Mouse (Mus musculus): ENCODE data around the gene 4932438H23Rik. TPM values are rescaled to one million over a fixed set of nuclear protein-coding genes. Genes with fewer than 3 reads are reported as not detected.

Gene 4932438H23Rik
- total RNA-seq (2017) = 2.3 TPM in 1 of 3 replicates, not detected in the others

DNA sequence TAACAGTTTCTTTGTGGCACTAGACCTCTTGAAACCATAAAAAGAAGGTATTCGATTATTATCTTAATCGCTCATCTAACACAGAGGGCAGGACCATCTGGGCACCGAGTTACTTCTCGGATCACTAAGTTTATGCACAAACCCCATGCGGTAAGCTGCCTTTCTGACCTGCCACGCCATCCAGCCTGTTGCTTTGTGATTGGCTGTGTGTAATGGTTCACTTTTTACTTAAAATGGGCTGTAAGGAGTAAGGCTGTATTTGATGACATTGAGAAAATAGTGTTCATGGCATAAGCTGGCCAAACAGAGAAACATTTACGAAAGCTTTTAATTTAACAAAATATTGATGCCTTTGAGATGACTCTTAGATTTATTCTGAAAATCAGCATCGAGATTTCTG, at the start of gene 4932438H23Rik:
TSS of gene 4932438H23Rik (minus strand) at position 101 of the 400 bp plus-strand sequence.
- no peak for ATAC-seq (replicated peaks; ENCODE audit: insufficient number of reproducible peaks, low FRiP score, low TSS enrichment, poor library complexity, severe bottlenecking)

DNA sequence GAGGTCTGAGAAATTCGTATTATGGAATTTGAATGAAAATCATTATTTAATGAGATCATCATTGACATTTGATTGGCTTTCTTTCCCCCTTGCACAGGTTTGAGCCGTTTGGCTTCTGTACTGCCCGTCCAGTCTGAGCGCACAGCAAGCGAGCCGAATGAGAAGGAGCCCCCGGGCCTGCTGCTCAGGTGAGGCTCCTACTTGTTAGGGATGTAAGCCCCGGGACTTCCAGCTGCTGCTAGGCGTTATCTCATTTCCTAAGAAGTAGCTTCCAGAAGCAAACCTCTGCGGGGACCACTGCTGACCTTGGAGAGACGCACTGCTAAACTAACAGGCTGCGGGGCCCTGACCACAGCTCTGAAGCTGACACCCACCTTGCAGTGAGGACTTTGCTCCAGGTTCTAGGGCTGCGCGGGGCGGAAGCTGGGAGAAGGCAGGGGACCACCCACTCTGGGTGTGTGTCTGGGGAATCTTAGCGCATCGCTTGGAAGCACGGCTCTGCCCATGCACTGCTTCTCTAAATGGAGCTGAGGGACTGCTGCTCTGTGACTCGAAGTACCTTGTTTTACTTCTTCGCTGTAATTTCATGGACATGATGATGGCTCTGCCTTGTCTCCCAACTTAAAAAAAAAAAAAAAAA, 46.2 kb upstream of the 4932438H23Rik start:
- no peak for ATAC-seq (replicated peaks; ENCODE audit: insufficient number of reproducible peaks, low FRiP score, low TSS enrichment, poor library complexity, severe bottlenecking)

DNA sequence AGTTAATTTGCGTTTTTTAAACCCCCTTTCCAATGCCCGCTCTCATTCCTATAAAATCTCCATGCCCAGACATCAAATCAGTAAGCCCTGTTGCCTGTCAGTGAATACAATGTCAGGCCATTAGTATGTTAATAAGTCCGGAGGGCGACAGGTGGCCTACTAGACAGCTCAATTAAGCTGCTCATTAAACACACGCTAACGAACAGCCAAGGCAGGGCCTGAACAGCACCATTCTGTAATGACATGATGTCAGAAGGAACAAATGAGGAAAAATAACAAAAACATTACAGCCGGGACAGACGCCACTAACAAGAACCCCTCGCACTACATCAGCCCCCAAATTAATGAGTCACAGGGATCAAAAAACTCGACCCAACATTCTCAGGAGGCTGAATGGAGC, 45.5 kb upstream of the 4932438H23Rik start:
- ATAC-seq (replicated peaks; ENCODE audit: insufficient number of reproducible peaks, low FRiP score, low TSS enrichment, poor library complexity, severe bottlenecking) = no peak

DNA sequence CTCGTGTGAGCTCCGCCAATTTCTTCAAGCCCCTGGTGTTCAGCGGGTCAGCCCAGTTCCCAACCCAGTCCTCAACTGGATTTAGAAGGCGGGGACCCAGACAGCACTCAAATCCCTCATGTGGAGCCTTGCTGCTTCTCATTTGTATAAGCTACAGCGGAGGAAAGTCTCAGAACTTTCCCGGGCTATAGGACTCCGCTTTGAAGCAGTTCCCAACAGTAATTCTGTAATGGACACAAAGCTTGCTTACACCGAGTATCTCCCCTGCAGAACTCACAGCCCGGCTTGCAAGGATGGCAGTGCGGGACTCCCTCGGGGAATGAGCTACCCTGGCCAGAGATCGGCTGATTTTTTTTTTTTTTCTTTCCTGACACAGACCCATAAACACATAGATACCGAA, 45.1 kb upstream of the 4932438H23Rik start:
- no peak for ATAC-seq (replicated peaks; ENCODE audit: insufficient number of reproducible peaks, low FRiP score, low TSS enrichment, poor library complexity, severe bottlenecking)

DNA sequence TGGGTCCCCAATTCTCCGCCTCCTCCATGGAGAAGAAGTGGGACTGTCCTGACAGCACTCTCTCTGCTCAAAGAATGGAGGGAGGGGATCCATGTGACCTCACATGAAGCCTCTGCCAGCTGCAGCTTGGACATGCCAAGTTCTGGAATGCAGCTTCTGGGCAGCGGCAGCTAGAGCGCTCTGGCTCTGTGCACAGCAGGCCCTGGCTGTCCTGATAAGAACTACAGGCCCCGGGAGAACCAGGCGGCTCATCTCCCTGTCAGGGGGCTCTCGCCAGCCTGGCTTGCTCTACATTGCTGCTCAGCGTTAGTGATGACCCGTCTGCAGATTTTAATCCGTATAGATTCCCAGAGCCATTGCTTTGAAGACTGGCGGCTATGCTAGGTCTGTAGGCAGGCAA, 44.6 kb upstream of the 4932438H23Rik start:
- no peak for ATAC-seq (replicated peaks; ENCODE audit: insufficient number of reproducible peaks, low FRiP score, low TSS enrichment, poor library complexity, severe bottlenecking)

DNA sequence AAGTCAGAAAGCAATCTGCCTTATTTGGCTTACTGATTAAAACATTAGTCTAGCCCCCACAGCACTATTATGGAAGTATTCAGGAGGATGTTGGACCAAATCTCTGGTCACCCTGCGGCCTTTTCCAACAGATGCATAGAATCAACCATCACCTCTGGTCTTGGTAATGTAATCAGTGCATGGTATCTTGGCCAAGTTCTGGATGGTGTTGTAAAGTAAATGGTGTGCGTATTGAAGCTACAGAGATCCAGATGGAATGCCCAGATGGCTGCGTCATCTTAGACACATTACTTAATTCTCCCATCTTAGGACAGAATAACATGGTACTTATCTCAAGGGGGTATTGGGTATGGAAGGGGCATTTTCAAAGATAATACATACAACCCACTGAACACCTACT, 43.8 kb upstream of the 4932438H23Rik start:
- no peak for ATAC-seq (replicated peaks; ENCODE audit: insufficient number of reproducible peaks, low FRiP score, low TSS enrichment, poor library complexity, severe bottlenecking)

DNA sequence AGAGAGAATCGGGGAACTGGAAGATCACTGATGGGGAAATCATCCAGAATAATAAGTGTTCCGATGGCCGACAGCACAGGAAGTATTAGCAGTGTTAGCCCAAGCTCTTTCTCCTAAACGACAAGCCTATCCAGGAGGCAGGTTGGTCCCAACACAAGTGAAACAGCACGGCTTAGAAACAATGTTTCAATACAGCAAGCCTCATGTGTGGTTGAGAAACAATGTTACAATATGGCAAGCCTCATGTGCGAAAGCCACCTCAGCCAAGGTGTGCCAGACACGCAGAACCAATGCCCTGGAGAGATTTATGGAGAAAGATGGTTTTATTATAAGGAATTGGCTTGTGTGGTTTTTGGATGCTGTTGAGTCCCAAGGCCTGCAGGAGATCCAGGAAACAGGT, 43.2 kb upstream of the 4932438H23Rik start:
- ATAC-seq (replicated peaks; ENCODE audit: insufficient number of reproducible peaks, low FRiP score, low TSS enrichment, poor library complexity, severe bottlenecking) = no peak

DNA sequence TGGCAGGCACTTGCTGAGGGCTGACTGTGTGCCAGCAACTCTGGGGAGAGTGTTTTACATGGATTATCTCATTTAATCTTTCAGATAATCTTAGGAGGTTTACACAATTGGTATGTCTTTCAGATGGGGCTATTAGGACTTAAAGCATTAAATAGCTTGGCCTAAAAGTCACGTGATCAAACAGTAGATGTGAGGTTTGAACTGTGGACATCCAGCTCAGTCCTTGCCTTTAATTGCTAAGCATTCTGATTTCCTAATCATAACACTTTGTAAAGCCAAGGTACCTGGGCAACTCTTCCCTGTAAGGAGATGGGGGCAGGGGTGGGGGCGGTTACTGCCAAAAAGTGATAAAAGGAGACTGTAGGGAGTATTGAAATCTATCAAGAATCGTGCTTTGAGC, 41.7 kb upstream of the 4932438H23Rik start:
- no peak for ATAC-seq (replicated peaks; ENCODE audit: insufficient number of reproducible peaks, low FRiP score, low TSS enrichment, poor library complexity, severe bottlenecking)

DNA sequence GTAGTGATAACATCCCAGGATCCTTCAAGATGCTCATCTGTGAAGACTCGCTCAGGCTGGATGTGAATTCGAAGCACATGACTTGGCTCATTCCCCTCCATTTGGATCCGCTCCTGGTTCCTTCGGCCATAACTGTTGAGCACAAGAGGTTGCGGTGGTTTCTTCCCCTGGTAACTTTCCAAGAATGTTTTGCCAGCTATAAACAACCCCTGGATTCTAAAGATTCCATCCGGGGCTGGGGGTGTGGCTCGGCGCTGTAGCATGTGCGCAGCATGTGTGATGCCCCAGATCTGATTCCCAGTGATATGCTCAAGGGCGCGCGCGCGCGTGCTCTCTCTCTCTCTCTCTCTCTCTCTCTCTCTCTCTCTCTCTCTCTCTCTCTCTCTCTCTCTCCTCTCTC, 35.0 kb upstream of the 4932438H23Rik start:
- no peak for ATAC-seq (replicated peaks; ENCODE audit: insufficient number of reproducible peaks, low FRiP score, low TSS enrichment, poor library complexity, severe bottlenecking)

DNA sequence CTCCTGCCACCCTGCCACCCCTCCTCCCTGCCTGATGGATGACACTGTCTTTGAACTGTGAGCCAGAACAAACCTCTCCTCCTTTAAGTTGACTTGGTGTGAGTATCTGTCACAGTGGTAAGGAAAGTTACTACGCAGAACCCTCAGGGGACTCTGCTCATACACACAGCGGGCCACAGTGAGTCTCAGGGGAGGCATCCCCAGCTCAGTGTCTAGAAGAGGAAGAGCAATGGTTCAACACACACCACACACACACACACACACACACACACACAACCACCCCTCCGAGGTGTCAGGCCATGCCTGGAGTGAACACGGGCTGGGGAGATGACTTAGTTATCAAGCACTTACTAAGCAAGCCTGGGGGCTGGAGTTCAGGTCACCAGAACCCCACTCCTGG, 33.5 kb upstream of the 4932438H23Rik start:
- no peak for ATAC-seq (replicated peaks; ENCODE audit: insufficient number of reproducible peaks, low FRiP score, low TSS enrichment, poor library complexity, severe bottlenecking)

DNA sequence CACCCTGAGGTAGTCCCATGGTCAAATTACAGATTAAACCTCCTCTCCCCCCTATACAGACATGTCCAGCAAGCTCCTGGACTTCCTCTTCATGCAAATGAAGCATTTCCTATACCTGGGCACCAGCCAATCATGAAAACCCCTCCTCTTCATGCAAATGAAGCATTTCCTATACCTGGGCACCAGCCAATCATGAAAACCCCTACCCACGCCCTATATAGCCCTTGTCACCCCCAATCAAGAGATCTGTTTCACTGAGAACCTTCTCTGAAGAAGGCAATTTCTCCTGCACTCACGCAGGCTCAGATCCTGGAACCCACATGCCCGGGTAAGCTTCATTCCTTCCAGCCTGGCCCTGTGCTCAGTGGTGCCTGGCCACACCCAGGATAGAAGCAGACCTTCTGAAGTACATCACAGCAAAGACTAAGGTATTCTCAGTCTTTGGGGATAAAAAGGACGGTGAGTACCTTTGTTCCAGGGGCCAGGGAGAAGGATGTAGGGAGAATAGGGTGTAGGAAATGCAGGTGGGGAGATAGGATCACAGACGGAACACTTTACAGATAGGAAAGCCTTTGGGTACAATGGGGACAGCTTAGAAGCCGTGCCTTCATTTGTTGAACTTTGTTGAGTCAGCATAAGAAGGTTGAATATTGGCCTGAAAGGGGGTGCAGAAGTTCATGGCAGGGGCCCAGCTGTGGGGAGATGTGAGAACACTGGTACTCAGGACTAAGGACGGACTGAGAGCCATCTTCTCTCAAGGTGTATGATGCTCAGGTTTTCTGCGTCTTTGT, 32.0 kb upstream of the 4932438H23Rik start:
- ATAC-seq (replicated peaks; ENCODE audit: insufficient number of reproducible peaks, low FRiP score, low TSS enrichment, poor library complexity, severe bottlenecking) = no peak

DNA sequence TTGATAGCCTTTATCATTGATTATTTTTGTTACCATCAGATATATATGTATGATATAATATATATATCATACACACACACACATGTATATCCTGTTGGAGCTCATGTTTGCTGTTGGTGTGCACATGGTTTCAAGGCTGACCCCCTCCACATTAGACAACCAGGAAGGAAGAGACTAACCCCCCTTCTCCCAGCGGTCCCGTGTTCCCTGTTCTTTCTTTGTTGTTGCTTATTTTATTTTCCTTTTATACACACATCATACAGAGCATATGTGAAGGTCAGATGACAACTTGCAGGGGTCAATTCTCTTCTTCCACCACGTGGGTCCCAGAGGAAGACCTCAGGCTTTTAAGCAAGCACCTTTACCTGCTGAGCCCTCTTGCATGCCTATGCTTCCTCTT, 29.3 kb upstream of the 4932438H23Rik start:
- no peak for ATAC-seq (replicated peaks; ENCODE audit: insufficient number of reproducible peaks, low FRiP score, low TSS enrichment, poor library complexity, severe bottlenecking)

DNA sequence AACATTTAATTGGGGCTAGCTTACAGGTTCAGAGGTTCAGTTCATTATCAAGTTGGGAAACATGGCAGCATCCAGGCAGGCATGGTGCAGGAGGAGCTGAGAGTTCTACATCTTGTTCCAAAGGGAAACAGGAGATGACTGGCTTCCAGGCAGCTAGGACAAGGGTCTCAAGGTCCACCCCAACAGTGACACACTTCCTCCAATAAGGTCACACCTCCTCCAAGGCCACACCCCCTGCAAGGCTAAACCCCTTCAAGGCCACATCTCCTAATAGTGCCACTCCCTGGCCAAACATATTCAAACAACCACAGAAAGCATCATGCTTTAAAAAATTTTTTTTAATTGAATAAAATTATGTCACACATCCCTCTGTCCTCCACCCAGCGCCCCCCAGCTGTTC, 28.9 kb upstream of the 4932438H23Rik start:
- ATAC-seq (replicated peaks; ENCODE audit: insufficient number of reproducible peaks, low FRiP score, low TSS enrichment, poor library complexity, severe bottlenecking) = no peak

DNA sequence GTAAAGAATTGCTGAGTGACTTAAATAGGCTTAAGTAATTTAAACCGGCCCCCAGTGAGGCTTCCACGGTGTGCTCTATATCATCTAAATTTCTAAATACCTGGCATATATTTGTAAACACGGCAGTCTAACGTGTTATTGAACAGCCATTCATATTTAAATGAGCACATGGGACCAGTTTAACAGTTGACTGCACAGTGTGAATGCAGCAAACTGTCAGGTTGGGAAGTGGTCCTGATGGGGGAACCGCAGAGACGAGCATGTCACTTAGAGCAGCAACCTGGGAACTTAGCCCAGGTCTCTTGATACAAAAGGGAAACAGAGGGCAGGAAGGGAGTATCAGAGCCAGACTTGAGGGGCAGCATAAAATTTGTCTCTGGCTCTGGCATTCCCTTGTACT, 25.0 kb upstream of the 4932438H23Rik start:
- ATAC-seq (replicated peaks; ENCODE audit: insufficient number of reproducible peaks, low FRiP score, low TSS enrichment, poor library complexity, severe bottlenecking) = no peak

DNA sequence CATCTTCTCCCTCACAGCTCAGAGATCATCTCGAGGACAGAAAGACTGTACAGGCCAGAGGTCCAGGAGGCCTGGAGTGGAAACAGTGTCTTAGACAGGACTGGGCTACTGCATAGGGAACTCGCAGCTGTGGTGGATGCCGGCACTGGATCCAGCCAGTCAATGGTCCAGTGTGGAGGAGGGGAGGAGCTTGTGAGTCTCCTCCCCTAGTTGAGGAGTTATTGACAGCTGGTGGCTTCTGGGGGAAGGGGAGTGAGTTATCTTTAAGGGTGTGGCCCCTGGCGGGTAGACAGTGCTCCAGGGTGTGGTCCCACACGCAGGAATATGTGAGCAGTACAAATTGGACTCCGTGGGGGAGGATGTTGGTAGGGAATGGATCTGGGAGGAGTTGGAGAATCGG, 21.8 kb upstream of the 4932438H23Rik start:
- ATAC-seq (replicated peaks; ENCODE audit: insufficient number of reproducible peaks, low FRiP score, low TSS enrichment, poor library complexity, severe bottlenecking) = no peak

DNA sequence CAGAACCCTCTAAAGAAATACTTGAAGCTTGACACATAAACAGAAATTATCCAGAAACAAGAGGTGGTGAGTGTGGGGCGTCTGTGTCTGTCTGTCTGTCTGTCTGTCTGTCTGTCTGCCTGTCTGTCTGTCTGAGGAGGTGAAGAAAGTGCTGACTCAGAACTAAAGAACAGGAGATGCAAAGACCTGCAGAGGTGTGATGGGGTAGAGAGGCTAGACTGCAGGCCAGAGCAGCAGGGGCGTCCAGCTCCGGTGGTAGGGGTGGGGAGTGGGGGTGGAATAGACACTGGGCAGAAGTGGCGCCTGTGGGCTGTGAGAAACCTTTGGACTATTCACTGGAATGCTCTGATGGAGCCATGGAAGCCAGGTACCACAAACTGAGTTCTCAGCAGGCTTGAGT, 21.1 kb upstream of the 4932438H23Rik start:
- no peak for ATAC-seq (replicated peaks; ENCODE audit: insufficient number of reproducible peaks, low FRiP score, low TSS enrichment, poor library complexity, severe bottlenecking)

DNA sequence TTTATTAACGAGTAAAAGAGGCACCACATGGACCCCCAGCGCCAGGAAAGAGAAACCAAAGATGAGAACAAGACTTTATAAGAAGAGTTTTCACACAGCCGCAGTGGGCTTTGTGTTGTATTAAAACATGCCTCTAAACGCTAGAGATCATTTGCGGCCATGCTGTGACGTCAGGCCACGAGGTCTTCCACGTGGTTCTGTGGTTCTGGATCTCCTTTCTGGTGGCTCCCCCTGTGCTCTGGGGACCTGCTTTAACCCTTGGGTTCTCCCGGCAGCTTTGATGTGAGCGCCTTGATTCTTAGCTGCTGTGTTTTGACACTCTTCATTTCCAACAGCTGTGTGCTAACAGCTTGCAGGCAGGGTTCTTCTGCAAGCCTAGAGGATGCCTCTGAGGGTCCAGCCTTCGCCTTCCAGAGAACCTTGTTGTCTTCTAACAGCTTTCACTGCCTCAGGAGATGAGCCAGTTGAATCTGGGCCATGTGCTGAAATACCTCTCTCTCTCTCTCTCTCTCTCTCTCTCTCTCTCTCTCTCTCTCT, 16.1 kb upstream of the 4932438H23Rik start:
- ATAC-seq (replicated peaks; ENCODE audit: insufficient number of reproducible peaks, low FRiP score, low TSS enrichment, poor library complexity, severe bottlenecking) = no peak

DNA sequence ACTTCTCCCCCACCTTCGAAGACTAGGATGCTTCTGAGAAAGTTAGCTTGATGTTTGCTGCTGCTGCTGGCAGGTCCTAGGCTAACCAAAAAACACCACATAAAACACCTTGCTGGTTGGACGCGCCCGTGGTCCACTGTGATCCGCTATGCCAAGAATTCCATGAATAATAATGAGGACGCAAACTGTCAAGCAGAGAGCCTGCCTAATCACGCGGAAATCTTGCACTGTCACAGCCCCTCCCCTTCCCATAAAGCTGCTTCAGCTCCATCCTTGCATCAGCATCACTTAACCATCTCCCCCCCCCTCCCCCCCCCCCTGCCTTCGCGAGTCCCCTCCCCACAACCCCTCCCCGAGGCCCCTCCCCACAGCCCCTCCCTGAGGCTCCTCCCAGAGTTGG, 12.7 kb upstream of the 4932438H23Rik start:
- ATAC-seq (replicated peaks; ENCODE audit: insufficient number of reproducible peaks, low FRiP score, low TSS enrichment, poor library complexity, severe bottlenecking) = no peak

DNA sequence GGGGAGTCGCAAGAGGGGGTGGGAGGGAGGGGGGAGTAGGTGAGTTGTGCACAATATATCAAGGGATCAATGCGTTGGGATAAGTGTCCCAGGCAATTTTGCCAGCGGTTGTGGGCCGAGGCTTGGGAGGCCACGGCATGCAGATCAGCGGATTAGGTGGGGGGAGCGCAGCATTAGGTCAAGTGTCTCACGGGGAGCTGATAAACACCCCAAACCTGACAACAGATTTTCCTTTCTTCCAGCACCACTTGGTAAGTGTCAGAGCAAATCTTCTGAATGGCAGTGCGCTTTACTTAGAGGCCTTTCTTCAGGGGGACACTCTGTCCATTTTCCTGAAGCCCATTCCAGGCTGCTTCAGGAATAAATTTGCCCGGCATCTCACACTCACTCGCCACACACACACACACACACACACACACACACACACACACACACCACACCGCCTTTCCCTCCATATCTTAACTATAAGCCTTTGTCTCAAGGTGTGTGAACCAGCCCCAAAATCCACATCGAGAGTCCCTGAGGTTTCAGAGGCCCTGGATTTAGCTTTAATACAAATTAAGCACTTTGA, 10.6 kb upstream of the 4932438H23Rik start:
- ATAC-seq (replicated peaks; ENCODE audit: insufficient number of reproducible peaks, low FRiP score, low TSS enrichment, poor library complexity, severe bottlenecking) = no peak
